Mouse (Mus musculus): ENCODE measurements around the gene Gucd1.

DNA sequence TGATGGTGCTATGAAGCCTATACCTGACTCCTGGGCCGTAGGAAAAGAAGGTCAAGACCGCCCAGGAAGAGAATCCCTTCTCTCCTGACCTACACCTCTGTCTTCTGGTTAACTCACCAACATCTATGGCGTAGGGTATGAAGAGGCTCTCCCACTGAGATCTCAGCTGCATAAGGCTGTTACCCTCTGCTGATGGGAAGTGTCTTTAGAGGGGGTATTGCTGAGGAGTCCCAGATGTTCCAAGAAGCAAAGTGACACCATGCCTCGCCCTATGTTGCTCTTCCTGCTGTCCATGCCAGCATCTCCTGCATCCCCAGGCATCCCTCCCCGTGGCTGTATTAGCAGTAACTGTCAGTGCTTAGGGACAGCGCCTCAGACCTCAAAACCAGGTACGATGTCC, 178.4 kb downstream of the Gucd1 start:
- TF ChIP-seq EP300 (IDR thresholded peaks at IDR 0.05; ENCODE audit: low read length) = no peak
- no peak for TF ChIP-seq CTCF (conservative IDR thresholded peaks at IDR 0.05 in 1 of 2, IDR thresholded peaks at IDR 0.05 in 1 of 2; ENCODE audit: low read depth in 2 of 2, low read length in 2 of 2)
- no peak for TF ChIP-seq NELFE (IDR thresholded peaks at IDR 0.05; ENCODE audit: low read depth, low read length)
- no peak for TF ChIP-seq GABPA (IDR thresholded peaks at IDR 0.05; ENCODE audit: insufficient replicate concordance, low read depth, low read length)

All from CH12.LX (cell line).